Mouse (Mus musculus) midbrain, embryonic 14.5 days (tissue): Measurements from ENCODE around the gene Tmprss11f. TPM values are rescaled to one million over a fixed set of nuclear protein-coding genes. Genes with fewer than 3 reads are reported as not detected.
"Not testable (repeated sequence)": the region's sequence is repeated elsewhere in the genome, so short reads cannot be mapped to it uniquely, and the experiment has no call there.

Experiments used
- ATAC-seq: fragments of 200-750 bp; cut with Nextera tagmentation; 2 replicates; pipeline ENCODE4 v1.8.0; 2017; ENCODE audit warnings: moderate number of reproducible peaks, moderate library complexity; ENCODE audit not compliant: low FRiP score, low TSS enrichment
- DNase-seq: peaks from one replicate; pipeline ENCODE4 v3.0.0-alpha.2; 2015
- H3K27ac ChIP-seq: fragments of 300-500 bp; sonication (generic); replicated peaks from 2 replicates; pipeline ENCODE4 v1.5.1; 2014; ENCODE audit warnings: mild to moderate bottlenecking, low read depth, low read length, moderate library complexity
- H3K27me3 ChIP-seq: fragments of 300-500 bp; sonication (generic); 2 replicates; pipeline ENCODE4 v1.6.1; 2014; ENCODE audit warnings: low read length, control low read depth, mixed read lengths; ENCODE audit not compliant: control insufficient read depth, insufficient read depth
- H3K36me3 ChIP-seq: fragments of 300-500 bp; sonication (generic); 2 replicates; pipeline ENCODE4 v1.6.1; 2014; ENCODE audit warnings: low read length, control low read depth; ENCODE audit not compliant: control insufficient read depth, insufficient read depth
- H3K4me1 ChIP-seq: fragments of 300-500 bp; sonication (generic); 2 replicates; pipeline ENCODE4 v1.6.1; 2014; ENCODE audit warnings: mild to moderate bottlenecking, antibody characterized with exemption, low read length, control low read depth; ENCODE audit not compliant: control insufficient read depth, insufficient read depth
- H3K4me2 ChIP-seq: fragments of 300-500 bp; sonication (generic); 2 replicates; pipeline ENCODE4 v1.6.1; 2014; ENCODE audit warnings: mild to moderate bottlenecking, low read length, moderate library complexity
- H3K4me3 ChIP-seq: fragments of 300-500 bp; sonication (generic); replicated peaks from 2 replicates; pipeline ENCODE4 v1.5.1; 2014; ENCODE audit warnings: low read depth, low read length
- H3K9ac ChIP-seq: fragments of 300-500 bp; sonication (generic); replicated peaks from 2 replicates; pipeline ENCODE4 v1.6.1; 2014; ENCODE audit warnings: mild to moderate bottlenecking, low read length, moderate library complexity
- H3K9me3 ChIP-seq: fragments of 300-500 bp; sonication (generic); 2 replicates; pipeline ENCODE4 v1.6.1; 2016; ENCODE audit warnings: low read length, control low read depth, mixed read lengths; ENCODE audit not compliant: control insufficient read depth
- WGBS: fragments of 180-500 bp; shearing (Covaris S2); extraction: QIAGEN DNeasy Blood & Tissue Kit; methylation state at CpG from one replicate; pipeline ENCODE4 v1.1.7; 2014; 5-methylcytosine and 5-hydroxymethylcytosine counted together
- polyA plus RNA-seq: library from polyadenylated mRNA; unstranded; fragments of >200 nt; fragmentation: Nextera tagmentation; extraction: Ambion mirVana; gene quantifications from 2 replicates; pipeline ENCODE4 v1.2.1, GENCODE M21; 2014

Gene Tmprss11f
- polyA plus RNA-seq, 1 experiment from 2014 or later = not detected

DNA sequence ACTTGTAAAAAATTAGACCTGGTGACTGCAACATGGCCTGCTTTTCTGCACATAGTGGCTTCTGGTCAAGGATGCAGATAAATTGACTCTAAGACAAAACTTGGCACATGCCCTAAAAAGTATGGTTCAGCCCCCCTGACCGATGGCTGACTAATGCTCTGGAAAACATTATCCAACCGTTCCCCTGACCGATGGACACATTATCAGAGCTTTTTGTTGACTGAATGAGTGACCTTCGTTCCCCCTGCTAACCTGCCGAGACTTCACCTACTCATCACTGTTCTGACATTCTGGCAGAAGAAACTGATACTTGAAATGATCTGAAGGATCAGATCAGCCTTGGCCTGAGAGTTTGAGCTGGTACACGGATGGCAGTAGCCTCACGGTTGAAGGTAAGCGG is 53.5 kb downstream of the Tmprss11f start:
- not testable (repeated sequence) for ATAC-seq, H3K9ac ChIP-seq, H3K9me3 ChIP-seq, H3K27me3 ChIP-seq, H3K27ac ChIP-seq, H3K4me3 ChIP-seq, DNase-seq, H3K4me1 ChIP-seq, H3K36me3 ChIP-seq, H3K4me2 ChIP-seq
- WGBS = 90% methylated on average over 8 of the region's 8 CpGs

- no peak overlapping the region for H3K4me2 ChIP-seq
- no peaks in the 10 kb centered on the region for H3K9me3 ChIP-seq
- H3K4me3 ChIP-seq = no peak overlapping the region
- ATAC-seq = no peak
- no peaks in the 10 kb centered on the region for H3K27me3 ChIP-seq
- H3K27ac ChIP-seq = no peak overlapping the region
- DNase-seq = no peak
- 92% methylated on average over 2 of the region's 2 CpGs for WGBS
- no peaks in the 10 kb centered on the region for H3K36me3 ChIP-seq
- no peaks in the 10 kb centered on the region for H3K4me1 ChIP-seq
- no peak overlapping the region for H3K9ac ChIP-seq
Observed at GRCm38 (mm10) chr5:86546693-86547092, 85.5 kb downstream of the Tmprss11f start.

DNA sequence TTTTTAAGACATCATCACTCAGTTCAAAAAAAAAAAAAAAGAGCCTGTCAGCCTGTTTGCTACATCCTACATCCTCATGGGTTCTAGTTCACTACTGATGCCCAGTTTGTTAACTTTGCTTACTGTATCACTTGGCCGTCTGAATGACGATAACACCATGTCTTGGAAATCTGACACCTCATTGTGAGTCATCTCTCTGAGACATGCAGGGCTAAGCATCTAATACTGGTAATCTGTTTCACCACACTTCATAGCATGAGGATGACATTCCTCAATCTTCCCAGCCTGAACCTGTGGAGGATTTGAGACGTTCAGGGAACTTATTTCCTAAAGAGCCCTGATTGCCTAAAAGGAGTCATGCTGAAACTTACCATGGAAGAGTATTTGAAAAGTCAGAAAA is 91.6 kb downstream of the Tmprss11f start:
- 84% methylated on average over 3 of the region's 3 CpGs for WGBS
- Histone ChIP-seq H3K4me1 (no peaks in the 10 kb centered on the region), H3K27me3 (no peaks in the 10 kb centered on the region), H3K36me3 (no peaks in the 10 kb centered on the region), H3K27ac (no peak overlapping the region), H3K4me2 (no peak overlapping the region), H3K9ac (no peak overlapping the region), H3K9me3 (no peaks in the 10 kb centered on the region), H3K4me3 (no peak overlapping the region)
- DNase-seq (no peak), ATAC-seq (no peak)

GRCm38 (mm10) chr5:86528725-86529124 is 103.5 kb downstream of the Tmprss11f start:
- H3K9me3 ChIP-seq = no peaks in the 10 kb centered on the region
- H3K4me2 ChIP-seq = no peak overlapping the region
- H3K27ac ChIP-seq = no peak overlapping the region
- no peaks in the 10 kb centered on the region for H3K4me1 ChIP-seq
- H3K4me3 ChIP-seq = no peak overlapping the region
- no peaks in the 10 kb centered on the region for H3K36me3 ChIP-seq
- no peak overlapping the region for H3K9ac ChIP-seq
- WGBS = 83% methylated on average over 2 of the region's 2 CpGs
- H3K27me3 ChIP-seq = no peaks in the 10 kb centered on the region
- DNase-seq = no peak
- no peak for ATAC-seq

- no peaks in the 10 kb centered on the region for H3K36me3 ChIP-seq
- H3K9ac ChIP-seq = no peak within 1 kb of the TSS
- no peaks in the 10 kb centered on the region for H3K9me3 ChIP-seq
- ATAC-seq (no peak), DNase-seq (no peak)
- H3K4me2 ChIP-seq = no peak within 1 kb of the TSS
- no peaks in the 10 kb centered on the region for H3K27me3 ChIP-seq
- H3K4me3 ChIP-seq = no peak within 1 kb of the TSS
- H3K27ac ChIP-seq = no peak within 1 kb of the TSS
- no peaks in the 10 kb centered on the region for H3K4me1 ChIP-seq
- 86% methylated on average over 9 of the region's 9 CpGs for WGBS
Observed at GRCm38 (mm10) chr5:86518500-86518899, 113.7 kb downstream of the Tmprss11f start, which contains the start of gene Tmprss11g. Gene Tmprss11g, minus strand, starts transcription at chr5:86518600.

- Histone ChIP-seq H3K4me2 (no peak overlapping the region), H3K4me3 (no peak overlapping the region), H3K27me3 (no peaks in the 10 kb centered on the region), H3K27ac (no peak overlapping the region), H3K36me3 (no peaks in the 10 kb centered on the region), H3K9ac (no peak overlapping the region), H3K4me1 (no peaks in the 10 kb centered on the region), H3K9me3 (no peaks in the 10 kb centered on the region)
- no peak for ATAC-seq
- DNase-seq = no peak
- WGBS = 31% methylated on average over 5 of the region's 5 CpGs
Observed at GRCm38 (mm10) chr5:86511538-86511937, 120.7 kb downstream of the Tmprss11f start.

- H3K27ac ChIP-seq = no peak overlapping the region
- H3K36me3 ChIP-seq = no peaks in the 10 kb centered on the region
- DNase-seq (no peak), ATAC-seq (no peak)
- no peaks in the 10 kb centered on the region for H3K27me3 ChIP-seq
- H3K9me3 ChIP-seq = no peaks in the 10 kb centered on the region
- no peak overlapping the region for H3K4me3 ChIP-seq
- H3K4me2 ChIP-seq = no peak overlapping the region
- H3K9ac ChIP-seq = no peak overlapping the region
- H3K4me1 ChIP-seq = no peaks in the 10 kb centered on the region
- WGBS = 75% methylated on average over 1 of the region's 1 CpGs
Observed at GRCm38 (mm10) chr5:86493453-86493852, 138.8 kb downstream of the Tmprss11f start.

- Histone ChIP-seq H3K27ac (no peak overlapping the region), H3K4me2 (no peak overlapping the region), H3K9me3 (no peaks in the 10 kb centered on the region), H3K36me3 (no peaks in the 10 kb centered on the region), H3K4me3 (no peak overlapping the region), H3K9ac (no peak overlapping the region), H3K4me1 (no peaks in the 10 kb centered on the region), H3K27me3 (no peaks in the 10 kb centered on the region)
- WGBS = 72% methylated on average over 2 of the region's 2 CpGs
- ATAC-seq (no peak), DNase-seq (peak; percentile 72)
Observed at GRCm38 (mm10) chr5:86482562-86482961, 149.7 kb downstream of the Tmprss11f start.

GRCm38 (mm10) chr5:86482031-86482430 is 150.2 kb downstream of the Tmprss11f start:
- Histone ChIP-seq H3K4me1 (no peaks in the 10 kb centered on the region), H3K9ac (no peak overlapping the region), H3K4me3 (no peak overlapping the region), H3K4me2 (no peak overlapping the region), H3K27me3 (no peaks in the 10 kb centered on the region), H3K9me3 (no peaks in the 10 kb centered on the region), H3K27ac (no peak overlapping the region), H3K36me3 (no peaks in the 10 kb centered on the region)
- WGBS = 96% methylated on average over 1 of the region's 1 CpGs
- ATAC-seq (no peak), DNase-seq (no peak)
